Mouse (Mus musculus) MEL (cell line): ENCODE measurements around the gene Nlrc4.

ENCODE experiments used
- CTCF ChIP-seq, 3 experiments: IDR thresholded peaks in 2 of 3; conservative IDR thresholded peaks in 1 of 3; 2 replicates each; pipeline ENCODE4 v1.5.1; 2011 to 2012; ENCODE audit warnings: low read length in 3 of 3, low read depth in 2 of 3, mild to moderate bottlenecking in 2 of 3, improper control_type of control experiment in 1 of 3, inconsistent platforms in 1 of 3, mixed read lengths in 1 of 3, moderate library complexity in 1 of 3; ENCODE audit not compliant: control insufficient read depth in 1 of 3, insufficient read depth in 1 of 3, poor library complexity in 1 of 3, severe bottlenecking in 1 of 3
- EP300 ChIP-seq, 2 experiments: IDR thresholded peaks; 2 replicates each; pipeline ENCODE4 v1.6.1; 2011; ENCODE audit warnings: improper control_type of control experiment in 2 of 2, low read length in 2 of 2, low read depth in 1 of 2, mild to moderate bottlenecking in 1 of 2
- HCFC1 ChIP-seq: IDR thresholded peaks from 2 replicates; pipeline ENCODE4 v1.6.1; 2012; ENCODE audit warnings: low read depth, mild to moderate bottlenecking, inconsistent platforms, low read length, improper control_type of control experiment, moderate library complexity
- KAT2A ChIP-seq: conservative IDR thresholded peaks from 2 replicates; pipeline ENCODE4 v1.6.1; 2012; ENCODE audit warnings: low read depth, low read length, improper control_type of control experiment, inconsistent platforms
- MYC ChIP-seq: IDR thresholded peaks from 2 replicates; pipeline ENCODE4 v1.6.1; 2011; ENCODE audit warnings: low read depth, mild to moderate bottlenecking, low read length, improper control_type of control experiment, moderate library complexity
- ZC3H11A ChIP-seq: IDR thresholded peaks from 2 replicates; pipeline ENCODE4 v1.6.1; 2012; ENCODE audit warnings: low read depth, mild to moderate bottlenecking, inconsistent platforms, low read length, improper control_type of control experiment

DNA sequence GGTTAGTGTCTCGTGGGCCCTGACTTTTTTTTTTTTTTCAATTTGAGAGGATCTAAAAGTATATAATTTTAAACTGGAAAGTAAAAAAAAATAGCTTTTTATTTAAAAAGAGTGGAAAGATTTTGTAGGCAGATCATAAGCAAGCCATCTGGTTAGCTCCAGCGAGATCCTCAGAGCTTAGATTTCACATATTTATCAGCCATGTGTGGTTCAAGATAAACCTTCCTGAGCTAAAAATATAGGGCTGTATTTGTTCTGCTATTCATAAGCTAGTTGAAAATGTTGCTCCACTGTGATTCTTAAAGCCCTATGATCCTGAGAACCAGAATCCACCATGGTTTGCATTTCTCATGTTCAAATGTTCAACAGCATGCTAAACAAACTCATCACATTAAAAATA, 49.0 kb upstream of the Nlrc4 start:
- no peak for TF ChIP-seq MYC
- no peak for TF ChIP-seq CTCF (IDR thresholded peaks at IDR 0.05 in 2 of 3, conservative IDR thresholded peaks at IDR 0.05 in 1 of 3; ENCODE audit: control insufficient read depth in 1 of 3, insufficient read depth in 1 of 3, low read depth in 2 of 3, low read length in 3 of 3, poor library complexity in 1 of 3, severe bottlenecking in 1 of 3)
- TF ChIP-seq ZC3H11A, result no peak
- TF ChIP-seq HCFC1, result no peak
- TF ChIP-seq EP300 (IDR thresholded peaks at IDR 0.05; ENCODE audit: low read depth in 1 of 2, low read length in 2 of 2), result peak in 1 of 2 experiments; percentile 42; a peak in 2 of 4 replicates
- no peak for TF ChIP-seq KAT2A
